ENCODE assay signal across 26 mouse cellular contexts in the genomic region with DNA sequence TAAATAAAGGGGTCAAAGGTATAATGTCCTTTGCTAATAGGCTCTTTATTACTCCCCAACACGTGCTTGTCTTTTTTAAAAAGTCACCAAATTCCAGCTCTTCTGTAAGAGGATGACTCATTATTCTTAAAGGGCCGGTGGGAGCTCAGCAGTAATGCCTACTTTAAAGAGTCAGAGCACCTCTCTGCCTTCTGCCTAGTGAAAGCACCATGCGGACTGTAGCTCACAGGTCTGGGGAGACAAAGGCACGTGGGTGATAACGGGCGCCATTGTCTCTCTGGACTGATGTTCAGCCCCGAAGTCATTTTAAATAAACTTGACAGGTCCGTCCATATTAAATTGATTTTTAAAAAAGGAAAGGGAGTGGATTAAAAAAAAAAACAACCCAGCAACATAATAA. TPM values are rescaled to one million over a fixed set of nuclear protein-coding genes. Genes with fewer than 3 reads are reported as not detected.
DNase-seq lines count a peak whose midpoint lies in the region; ATAC-seq lines count a peak whose summit lies in the region.
"Had no signal": no experiment of that assay in that cellular context is flagged by ENCODE, and none has a peak within 500 bp of the region (broad histone marks: within the 10 kb centered on the region; RNA-seq: fewer than 3 reads in every experiment).

No protein-coding gene starts in this region.

- no peaks in the 10 kb centered on the region for H3K27me3 ChIP-seq in hindbrain, embryonic 14.5 days (ENCODE audit: control insufficient read depth, insufficient read depth, low read length)
- H3K27me3 ChIP-seq in hindbrain, embryonic 13.5 days, result no peaks in the 10 kb centered on the region
- no peaks in the 10 kb centered on the region for H3K27me3 ChIP-seq in midbrain, embryonic 15.5 days (replicated peaks)
- no peaks in the 10 kb centered on the region for H3K27me3 ChIP-seq in midbrain, embryonic 10.5 days (ENCODE audit: low read depth, poor library complexity, severe bottlenecking)
- H3K27me3 ChIP-seq: CH12.LX; forebrain, embryonic 13.5 days; heart, embryonic 12.5 days; heart, embryonic 15.5 days; hindbrain, embryonic 15.5 days had no signal

- no peak for DNase-seq in hindbrain, embryonic 14.5 days (ENCODE audit: low spot score)
- DNase-seq in midbrain, embryonic 10.5 days (ENCODE audit: low spot score), result no peak
- peak; percentile 48 for DNase-seq in retina, embryonic 14.5 days (ENCODE audit: low spot score)
- DNase-seq in embryo, embryonic 10.5 days (ENCODE audit: low spot score), result no peak
- DNase-seq: adrenal gland, adult 2 months; adrenal gland, postnatal 14 days; B cell, adult 2 months; cerebellum, adult 11 months; cerebellum, adult 2 months; cerebellum, adult 9-11 months; cerebellum, postnatal 36 days; gastrocnemius, postnatal 25 days; heart, adult 18-20 months; heart, postnatal 10 days; heart, postnatal 36 days had no signal

- no peaks in the 10 kb centered on the region for H3K9me3 ChIP-seq in hindbrain, embryonic 14.5 days (ENCODE audit: control insufficient read depth, low read length)
- H3K9me3 ChIP-seq in hindbrain, embryonic 13.5 days, result no peaks in the 10 kb centered on the region
- no peaks in the 10 kb centered on the region for H3K9me3 ChIP-seq in midbrain, embryonic 15.5 days
- no peaks in the 10 kb centered on the region for H3K9me3 ChIP-seq in midbrain, embryonic 10.5 days (replicated peaks)
- H3K9me3 ChIP-seq: forebrain, embryonic 10.5 days; forebrain, embryonic 13.5 days; G1E; heart, embryonic 12.5 days; heart, embryonic 15.5 days; hindbrain, embryonic 10.5 days; hindbrain, embryonic 15.5 days had no signal

- H3K4me2 ChIP-seq in hindbrain, embryonic 14.5 days (replicated peaks), result 0 out of 2 replicates have a peak overlapping the region, but pooled peaks have one; percentile 10
- H3K4me2 ChIP-seq in hindbrain, embryonic 13.5 days, result no peak overlapping the region
- no peak overlapping the region for H3K4me2 ChIP-seq in midbrain, embryonic 15.5 days
- H3K4me2 ChIP-seq: forebrain, embryonic 13.5 days; heart, embryonic 12.5 days; heart, embryonic 15.5 days; hindbrain, embryonic 15.5 days had no signal

- H3K36me3 ChIP-seq in hindbrain, embryonic 14.5 days (replicated peaks; ENCODE audit: control insufficient read depth, insufficient read depth), result no peaks in the 10 kb centered on the region
- H3K36me3 ChIP-seq in hindbrain, embryonic 13.5 days, result no peaks in the 10 kb centered on the region
- no peaks in the 10 kb centered on the region for H3K36me3 ChIP-seq in midbrain, embryonic 15.5 days (replicated peaks)
- no peaks in the 10 kb centered on the region for H3K36me3 ChIP-seq in midbrain, embryonic 10.5 days
- H3K36me3 ChIP-seq: forebrain, embryonic 10.5 days; G1E; heart, embryonic 12.5 days; heart, embryonic 15.5 days; hindbrain, embryonic 10.5 days; hindbrain, embryonic 15.5 days had no signal

- ATAC-seq in hindbrain, embryonic 14.5 days (ENCODE audit: low FRiP score), result no peak
- no peak for ATAC-seq in hindbrain, embryonic 13.5 days (ENCODE audit: low FRiP score)
- ATAC-seq in midbrain, embryonic 15.5 days (replicated peaks), result 0 out of 2 replicates have a peak, but pooled peaks have one; percentile 56
- ATAC-seq: forebrain, embryonic 13.5 days; forebrain, embryonic 16.5 days had no signal

- no peaks in the 10 kb centered on the region; the same call in 1 of the 2 replicates for H3K4me1 ChIP-seq in hindbrain, embryonic 14.5 days (replicated peaks; ENCODE audit: control insufficient read depth, insufficient read depth, low read length)
- no peaks in the 10 kb centered on the region for H3K4me1 ChIP-seq in hindbrain, embryonic 13.5 days (replicated peaks)
- H3K4me1 ChIP-seq in midbrain, embryonic 15.5 days, result no peaks in the 10 kb centered on the region
- H3K4me1 ChIP-seq in midbrain, embryonic 10.5 days, result no peaks in the 10 kb centered on the region
- H3K4me1 ChIP-seq: forebrain, embryonic 10.5 days; forebrain, embryonic 13.5 days; heart, embryonic 15.5 days; hindbrain, embryonic 10.5 days; hindbrain, embryonic 15.5 days had no signal

- H3K4me3 ChIP-seq in hindbrain, embryonic 14.5 days (replicated peaks; ENCODE audit: low read length), result no peak overlapping the region
- no peak overlapping the region for H3K4me3 ChIP-seq in hindbrain, embryonic 13.5 days
- H3K4me3 ChIP-seq in midbrain, embryonic 15.5 days, result no peak overlapping the region
- H3K4me3 ChIP-seq in midbrain, embryonic 10.5 days, result no peak overlapping the region
- H3K4me3 ChIP-seq: forebrain, embryonic 10.5 days; forebrain, embryonic 13.5 days; heart, embryonic 12.5 days; heart, embryonic 15.5 days; hindbrain, embryonic 10.5 days; hindbrain, embryonic 15.5 days had no signal

- 51% methylated on average over 8 of the region's 8 CpGs for WGBS in hindbrain, embryonic 14.5 days
- 58% methylated on average over 8 of the region's 8 CpGs for WGBS in hindbrain, embryonic 13.5 days
- 40% methylated on average over 8 of the region's 8 CpGs for WGBS in midbrain, embryonic 15.5 days
- WGBS in midbrain, embryonic 10.5 days, result 82% methylated on average over 8 of the region's 8 CpGs

- H3K27ac ChIP-seq in hindbrain, embryonic 14.5 days, result no peak overlapping the region
- no peak overlapping the region for H3K27ac ChIP-seq in hindbrain, embryonic 13.5 days
- no peak overlapping the region for H3K27ac ChIP-seq in midbrain, embryonic 15.5 days
- H3K27ac ChIP-seq in midbrain, embryonic 10.5 days (replicated peaks), result no peak overlapping the region
- H3K27ac ChIP-seq: forebrain, embryonic 10.5 days; forebrain, embryonic 13.5 days; heart, embryonic 15.5 days; hindbrain, embryonic 10.5 days; hindbrain, embryonic 15.5 days had no signal

- no peak overlapping the region for H3K9ac ChIP-seq in hindbrain, embryonic 14.5 days
- no peak overlapping the region for H3K9ac ChIP-seq in hindbrain, embryonic 13.5 days
- H3K9ac ChIP-seq in midbrain, embryonic 15.5 days, result no peak overlapping the region
- H3K9ac ChIP-seq: forebrain, embryonic 13.5 days; heart, embryonic 12.5 days; heart, embryonic 15.5 days; hindbrain, embryonic 15.5 days had no signal

RNA-seq across cellular contexts. Expression of a gene that starts 33.1 kb away (rescaled TPM):
- 13.7 and 14.9 TPM in 2 replicates for polyA plus RNA-seq in hindbrain, embryonic 14.5 days (2014; fragmentation: Nextera tagmentation; extraction: Ambion mirVana)
- polyA plus RNA-seq in hindbrain, embryonic 13.5 days (2015; fragmentation: Nextera tagmentation; extraction: Ambion mirVana), result 10.0 and 12.0 TPM in 2 replicates
- polyA plus RNA-seq in midbrain, embryonic 15.5 days (2015; fragmentation: Nextera tagmentation; extraction: Ambion mirVana), result 13.1 and 17.1 TPM in 2 replicates
- 1.5 and 3.2 TPM in 2 replicates for polyA plus RNA-seq in midbrain, embryonic 10.5 days (2016; fragmentation: Nextera tagmentation; extraction: Ambion mirVana)
- polyA plus RNA-seq: G1E had no signal
